Comparison of ENCODE assay signal across 8 mouse cellular contexts in the genomic region with DNA sequence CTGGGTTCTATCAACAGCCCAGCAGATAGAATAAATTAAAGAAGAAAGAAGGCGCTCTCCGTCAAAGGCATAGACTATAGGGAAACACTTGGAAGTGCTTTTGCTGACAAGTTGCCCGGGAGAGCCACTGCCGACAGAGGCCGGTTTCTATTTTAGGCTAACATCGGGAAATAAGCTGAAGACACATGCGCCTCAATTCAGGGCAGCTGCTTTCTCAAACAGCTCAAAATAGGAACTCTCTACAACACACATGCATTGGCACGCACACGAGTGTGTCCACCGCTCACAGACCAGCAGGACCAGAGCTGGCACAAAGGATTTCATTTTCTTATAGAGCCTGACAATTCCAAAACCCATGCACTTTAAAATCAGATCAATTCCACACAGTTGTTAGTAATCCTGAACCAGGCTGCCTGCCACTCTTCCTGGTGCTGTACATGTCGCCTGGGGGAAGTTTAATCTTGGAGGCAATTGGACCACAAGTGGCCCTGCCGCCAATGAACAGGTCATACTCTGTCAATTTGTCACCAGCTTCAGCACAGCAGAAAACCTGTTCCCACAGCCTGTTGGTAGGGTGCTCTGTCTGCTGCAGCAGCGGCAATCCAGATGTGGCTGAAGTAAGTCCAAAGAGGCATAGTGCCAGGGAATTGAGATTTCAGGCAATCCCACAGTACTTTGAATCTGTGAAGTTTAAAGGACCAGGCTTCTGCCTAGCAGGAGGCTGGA.
A peak's percentile ranks its signal among the peaks of the same experiment; 100 is the strongest.
DNase-seq lines count a peak whose midpoint lies in the region; ATAC-seq and TF ChIP-seq lines count a peak whose summit lies in the region.

No protein-coding gene starts in this region.

- ATAC-seq in heart, embryonic 11.5 days (replicated peaks; ENCODE audit: insufficient number of reproducible peaks, low FRiP score, low TSS enrichment), result no peak
- ATAC-seq in kidney, embryonic 14.5 days (ENCODE audit: low FRiP score, low TSS enrichment), result peak; percentile 61; the same call in 1 of the 2 replicates
- no peak for ATAC-seq in midbrain, embryonic 12.5 days (ENCODE audit: low FRiP score, low read depth)

- DNase-seq in adrenal gland, adult 2 months, result peak; percentile 27
- no peak for DNase-seq in adrenal gland, postnatal 25 days
- DNase-seq in brain, embryonic 14.5 days (ENCODE audit: low read depth), result peak; percentile 58
- DNase-seq in thymus, adult 18-20 months, result no peak
- no peak for DNase-seq in adrenal gland, postnatal 4 days (ENCODE audit: low spot score in 2 of 2)

- H3K9me3 ChIP-seq in heart, embryonic 11.5 days (replicated peaks; ENCODE audit: control insufficient read depth, low read length), result no peaks in the 10 kb centered on the region
- H3K9me3 ChIP-seq in kidney, embryonic 14.5 days (ENCODE audit: control insufficient read depth, low read length), result no peaks in the 10 kb centered on the region
- H3K9me3 ChIP-seq in midbrain, embryonic 12.5 days, result no peaks in the 10 kb centered on the region

- H3K4me2 ChIP-seq in heart, embryonic 11.5 days, result peak overlapping the region; percentile 41
- H3K4me2 ChIP-seq in kidney, embryonic 14.5 days (replicated peaks; ENCODE audit: low read depth, low read length), result no peak overlapping the region
- H3K4me2 ChIP-seq in midbrain, embryonic 12.5 days (replicated peaks), result no peak overlapping the region

- peak overlapping the region; percentile 4; the same call in 1 of the 2 replicates for H3K4me3 ChIP-seq in heart, embryonic 11.5 days (ENCODE audit: low read depth, low read length)
- H3K4me3 ChIP-seq in kidney, embryonic 14.5 days (ENCODE audit: low read length), result no peak overlapping the region
- H3K4me3 ChIP-seq in midbrain, embryonic 12.5 days, result no peak overlapping the region

- peaks cover 34% of the 10 kb centered on the region for H3K4me1 ChIP-seq in heart, embryonic 11.5 days (ENCODE audit: control insufficient read depth, insufficient read depth, low read length)
- H3K4me1 ChIP-seq in kidney, embryonic 14.5 days (ENCODE audit: control insufficient read depth, insufficient read depth, low read length), result peaks cover 35% of the 10 kb centered on the region
- H3K4me1 ChIP-seq in midbrain, embryonic 12.5 days, result 0 out of 2 replicates have a peak, but pooled peaks cover 4% of the 10 kb centered on the region

- 27% methylated on average over 13 of the region's 13 CpGs for WGBS in heart, embryonic 11.5 days (ENCODE audit: insufficient replicate concordance)
- 48% methylated on average over 13 of the region's 13 CpGs for WGBS in kidney, embryonic 14.5 days
- 75% methylated on average over 13 of the region's 13 CpGs for WGBS in midbrain, embryonic 12.5 days

- H3K27ac ChIP-seq in heart, embryonic 11.5 days (ENCODE audit: low read depth, low read length), result peak overlapping the region; percentile 90
- peak overlapping the region; percentile 30 for H3K27ac ChIP-seq in kidney, embryonic 14.5 days (ENCODE audit: low read depth, low read length)
- H3K27ac ChIP-seq in midbrain, embryonic 12.5 days (replicated peaks), result peak overlapping the region; percentile 21; the same call in 1 of the 2 replicates

- H3K36me3 ChIP-seq in heart, embryonic 11.5 days (ENCODE audit: control insufficient read depth, insufficient read depth, low read length), result no peaks in the 10 kb centered on the region
- no peaks in the 10 kb centered on the region for H3K36me3 ChIP-seq in kidney, embryonic 14.5 days (ENCODE audit: control insufficient read depth, insufficient read depth, low read length)
- H3K36me3 ChIP-seq in midbrain, embryonic 12.5 days, result no peaks in the 10 kb centered on the region

- H3K27me3 ChIP-seq in heart, embryonic 11.5 days (ENCODE audit: control insufficient read depth, insufficient read depth, low read length), result no peaks in the 10 kb centered on the region
- H3K27me3 ChIP-seq in kidney, embryonic 14.5 days (ENCODE audit: control insufficient read depth, insufficient read depth, low read length), result no peaks in the 10 kb centered on the region
- no peaks in the 10 kb centered on the region for H3K27me3 ChIP-seq in midbrain, embryonic 12.5 days

- TF ChIP-seq POLR2A in brain, embryonic 14.5 days (IDR thresholded peaks at IDR 0.05; ENCODE audit: borderline replicate concordance, extremely low read depth, insufficient read depth, insufficient read length, poor library complexity, severe bottlenecking), result no peak

- no peak for TF ChIP-seq CTCF in brain, embryonic 14.5 days (IDR thresholded peaks at IDR 0.05; ENCODE audit: borderline replicate concordance, extremely low read depth, insufficient read depth, insufficient read length)

- peak overlapping the region; percentile 40 for H3K9ac ChIP-seq in heart, embryonic 11.5 days (ENCODE audit: low read depth, low read length)
- H3K9ac ChIP-seq in kidney, embryonic 14.5 days (ENCODE audit: low read depth, low read length), result no peak overlapping the region
- no peak overlapping the region for H3K9ac ChIP-seq in midbrain, embryonic 12.5 days (replicated peaks)

Comparison
In these comparisons a context has a peak if more than half of its experiments do, and no peak if none do; other contexts are left out.
1. DNase-seq: peak in adrenal gland, adult 2 months (single experiment) and brain, embryonic 14.5 days (single experiment); none in adrenal gland, postnatal 25 days (single experiment), thymus, adult 18-20 months (0 of 2) and adrenal gland, postnatal 4 days (0 of 2).
2. H3K27ac ChIP-seq: peak in every context shown above with its lines; median percentile 90 in heart, embryonic 11.5 days; 30 in kidney, embryonic 14.5 days; 21 in midbrain, embryonic 12.5 days.